Mouse (Mus musculus): Measurements from ENCODE around the gene Egr2. TPM values are rescaled to one million over a fixed set of nuclear protein-coding genes. Genes with fewer than 3 reads are reported as not detected.

The Egr2 gene
- total and polyA plus RNA-seq, 3 experiments, result 1.0 to 4.7 (median 3.1) TPM

DNA sequence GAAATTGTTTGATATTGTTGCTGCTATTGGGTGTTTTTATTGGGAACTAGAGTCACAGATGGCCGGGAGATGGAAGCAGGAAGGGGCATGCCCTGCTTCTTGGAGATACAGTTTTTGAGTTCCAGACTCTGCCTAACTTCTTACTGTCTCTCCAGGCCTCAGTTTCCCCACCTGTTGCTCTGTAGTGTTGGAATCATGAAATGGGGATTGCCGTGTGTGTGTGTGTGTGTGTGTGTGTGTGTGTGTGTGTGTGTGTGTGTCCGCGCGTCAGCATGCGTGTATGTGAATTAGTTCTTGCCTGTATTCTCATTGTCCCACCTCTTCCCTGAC lies 4.1 kb downstream of the Egr2 start:
- Histone ChIP-seq H3K4me3 (replicated peaks in 1 of 3; ENCODE audit: low read depth in 2 of 3, low read length in 2 of 3, poor library complexity in 1 of 3) (no peak overlapping the region), H3K4me2 (ENCODE audit: insufficient read depth, low read depth, poor library complexity, severe bottlenecking) (no peak overlapping the region), H3K9me3 (replicated peaks; ENCODE audit: low read length) (peaks cover 8% of the 10 kb centered on the region), H3K79me2 (replicated peaks; ENCODE audit: control insufficient read depth, extremely low read depth, insufficient read depth, poor library complexity, severe bottlenecking) (no peaks in the 10 kb centered on the region), H3K27me3 (replicated peaks) (peaks cover 10% of the 10 kb centered on the region), H3K4me1 (ENCODE audit: control insufficient read depth in 1 of 2, insufficient read depth in 2 of 2) (peaks cover 2 to 22% of the 10 kb centered on the region in 2 experiments; a peak in 3 of 4 replicates), H3K36me3 (replicated peaks in 1 of 2; ENCODE audit: control insufficient read depth in 1 of 2, insufficient read depth in 1 of 2, low read length in 1 of 2) (peaks cover under 1 to 8% of the 10 kb centered on the region in 2 experiments), H3K27ac (ENCODE audit: insufficient read depth, low read depth) (no peak overlapping the region), H3K9ac (ENCODE audit: insufficient read depth, low read depth) (no peak overlapping the region)
- in situ Hi-C loops (cut with MboI; ENCODE audit: low pct_ligation_motif_present, low pct_unique_long_range_greater_than_20kb, low sequenced_read_pairs) (loop anchor here (25.0 kb wide), 1 partner anchor 227 kb away; no protein-coding TSS in a partner anchor), dilution Hi-C loops (cut with MboI; ENCODE audit: extremely low pct_ligation_motif_present, extremely low pct_unique_long_range_greater_than_20kb, low sequenced_read_pairs) (no loop called here)
- no peak for TF ChIP-seq JUND (conservative IDR thresholded peaks at IDR 0.05; ENCODE audit: low read depth, low read length)
- TF ChIP-seq IRF4 (IDR thresholded peaks at IDR 0.05; ENCODE audit: low read depth, low read length), result no peak
- TF ChIP-seq E2F4 (IDR thresholded peaks at IDR 0.05; ENCODE audit: insufficient replicate concordance, low read depth, low read length), result no peak
- TF ChIP-seq ZC3H11A (IDR thresholded peaks at IDR 0.05; ENCODE audit: low read depth, low read length), result no peak
- TF ChIP-seq BHLHE40 (IDR thresholded peaks at IDR 0.05; ENCODE audit: low read depth, low read length), result no peak
- no peak for TF ChIP-seq GABPA (IDR thresholded peaks at IDR 0.05; ENCODE audit: insufficient replicate concordance, low read depth, low read length)
- TF ChIP-seq ELF1 (IDR thresholded peaks at IDR 0.05; ENCODE audit: low read depth, low read length), result no peak
- no peak for TF ChIP-seq RCOR1 (conservative IDR thresholded peaks at IDR 0.05; ENCODE audit: low read depth, low read length)
- TF ChIP-seq MAFK (IDR thresholded peaks at IDR 0.05; ENCODE audit: insufficient replicate concordance, low read length), result no peak
- TF ChIP-seq ZKSCAN1 (IDR thresholded peaks at IDR 0.05; ENCODE audit: borderline replicate concordance, low read depth, low read length), result no peak
- TF ChIP-seq POLR2AphosphoS2 (IDR thresholded peaks at IDR 0.05; ENCODE audit: low read depth, low read length), result no peak
- no peak for TF ChIP-seq HCFC1 (IDR thresholded peaks at IDR 0.05; ENCODE audit: low read depth, low read length)
- TF ChIP-seq ETS1 (conservative IDR thresholded peaks at IDR 0.05; ENCODE audit: low read depth, low read length), result no peak
- no peak for TF ChIP-seq CTCF (conservative IDR thresholded peaks at IDR 0.05 in 1 of 2, IDR thresholded peaks at IDR 0.05 in 1 of 2; ENCODE audit: low read depth in 2 of 2, low read length in 2 of 2)
- no peak for TF ChIP-seq CHD2 (IDR thresholded peaks at IDR 0.05; ENCODE audit: low read length)
- no peak for TF ChIP-seq USF2 (conservative IDR thresholded peaks at IDR 0.05; ENCODE audit: low read depth, low read length)
- TF ChIP-seq TCF12 (IDR thresholded peaks at IDR 0.05; ENCODE audit: low read depth, low read length), result no peak
- no peak for TF ChIP-seq KAT2A (IDR thresholded peaks at IDR 0.05; ENCODE audit: insufficient replicate concordance, low read length)
- TF ChIP-seq NRF1 (IDR thresholded peaks at IDR 0.05; ENCODE audit: low read depth, low read length), result no peak
- no peak for DNase-seq (ENCODE audit: extremely low read depth)

GRCm38 (mm10) chr10:67540591-67540990 lies 5.3 kb downstream of the Egr2 start:
- TF ChIP-seq UBTF (IDR thresholded peaks at IDR 0.05; ENCODE audit: low read depth, low read length), result no peak
- no peak for TF ChIP-seq MAX (IDR thresholded peaks at IDR 0.05; ENCODE audit: low read length)
- TF ChIP-seq POLR2AphosphoS2 (IDR thresholded peaks at IDR 0.05; ENCODE audit: low read depth, low read length), result no peak
- TF ChIP-seq POLR2A (IDR thresholded peaks at IDR 0.05; ENCODE audit: low read depth, low read length), result no peak
- no peak for TF ChIP-seq GABPA (IDR thresholded peaks at IDR 0.05; ENCODE audit: insufficient replicate concordance, low read depth, low read length)
- no peak for TF ChIP-seq ZKSCAN1 (IDR thresholded peaks at IDR 0.05; ENCODE audit: borderline replicate concordance, low read depth, low read length)
- TF ChIP-seq HCFC1 (IDR thresholded peaks at IDR 0.05; ENCODE audit: low read depth, low read length), result no peak
- TF ChIP-seq ZMIZ1 (IDR thresholded peaks at IDR 0.05; ENCODE audit: low read depth, low read length), result no peak
- H3K9me3 ChIP-seq (replicated peaks; ENCODE audit: low read length), result peaks cover 8% of the 10 kb centered on the region
- H3K36me3 ChIP-seq (replicated peaks in 1 of 2; ENCODE audit: control insufficient read depth in 1 of 2, insufficient read depth in 1 of 2, low read length in 1 of 2), result peaks cover 3 to 17% of the 10 kb centered on the region in 2 experiments
- DNase-seq (ENCODE audit: extremely low read depth), result no peak
- in situ Hi-C loops (cut with MboI; ENCODE audit: low pct_ligation_motif_present, low pct_unique_long_range_greater_than_20kb, low sequenced_read_pairs) (loop anchor here (10.0 to 25.0 kb wide), 2 partner anchors 104 to 228 kb away; no protein-coding TSS in a partner anchor), dilution Hi-C loops (cut with MboI; ENCODE audit: extremely low pct_ligation_motif_present, extremely low pct_unique_long_range_greater_than_20kb, low sequenced_read_pairs) (no loop called here)
- H3K27me3 ChIP-seq (replicated peaks), result peaks cover 10% of the 10 kb centered on the region
- no peaks in the 10 kb centered on the region for H3K79me2 ChIP-seq (replicated peaks; ENCODE audit: control insufficient read depth, extremely low read depth, insufficient read depth, poor library complexity, severe bottlenecking)
- H3K9ac ChIP-seq (ENCODE audit: insufficient read depth, low read depth), result no peak overlapping the region
- no peak overlapping the region for H3K4me3 ChIP-seq (replicated peaks in 1 of 3; ENCODE audit: low read depth in 2 of 3, low read length in 2 of 3, poor library complexity in 1 of 3)
- H3K4me2 ChIP-seq (ENCODE audit: insufficient read depth, low read depth, poor library complexity, severe bottlenecking), result no peak overlapping the region
- peaks cover 2 to 34% of the 10 kb centered on the region in 2 experiments; a peak in 3 of 4 replicates for H3K4me1 ChIP-seq (ENCODE audit: control insufficient read depth in 1 of 2, insufficient read depth in 2 of 2)
- H3K27ac ChIP-seq (ENCODE audit: insufficient read depth, low read depth), result no peak overlapping the region
